Mouse (Mus musculus): ENCODE results near the gene Glod4.

Glod4 gene

GRCm38 (mm10) chr11:76144386-76144785 lies 99.1 kb downstream of the Glod4 start:
- no peak for DNase-seq

- no peak for DNase-seq
These were observed 105.5 kb downstream of the Glod4 start for GRCm38 (mm10) chr11:76137996-76138395.

- no peak for DNase-seq
These were observed 107.7 kb downstream of the Glod4 start for GRCm38 (mm10) chr11:76135641-76136437.

GRCm38 (mm10) chr11:76130859-76131258 lies 112.7 kb downstream of the Glod4 start:
- DNase-seq, result no peak

GRCm38 (mm10) chr11:76125386-76125785 lies 118.1 kb downstream of the Glod4 start:
- DNase-seq, result peak; percentile 55

GRCm38 (mm10) chr11:76123517-76123916 lies 120.0 kb downstream of the Glod4 start:
- DNase-seq, result no peak

GRCm38 (mm10) chr11:76122571-76122970 lies 121.0 kb downstream of the Glod4 start:
- DNase-seq, result no peak

- DNase-seq, result no peak
These were observed 122.4 kb downstream of the Glod4 start for GRCm38 (mm10) chr11:76121086-76121485.

GRCm38 (mm10) chr11:76120407-76120901 lies 123.1 kb downstream of the Glod4 start:
- peak; percentile 23 for DNase-seq

GRCm38 (mm10) chr11:76110416-76110815 lies 133.1 kb downstream of the Glod4 start:
- DNase-seq, result no peak

- no peak for DNase-seq
These were observed 136.7 kb downstream of the Glod4 start for GRCm38 (mm10) chr11:76106551-76107496.

- DNase-seq, result no peak
These were observed 142.4 kb downstream of the Glod4 start for GRCm38 (mm10) chr11:76101154-76101553.

GRCm38 (mm10) chr11:76099193-76099975 lies 144.1 kb downstream of the Glod4 start:
- no peak for DNase-seq

- DNase-seq, result no peak
These were observed 149.9 kb downstream of the Glod4 start for GRCm38 (mm10) chr11:76093610-76094009.

GRCm38 (mm10) chr11:76089776-76090175 lies 153.7 kb downstream of the Glod4 start:
- no peak for DNase-seq

- DNase-seq, result no peak
These were observed 155.0 kb downstream of the Glod4 start for GRCm38 (mm10) chr11:76088506-76088905.

GRCm38 (mm10) chr11:76085898-76086591 lies 157.5 kb downstream of the Glod4 start:
- peak; percentile 50 for DNase-seq

GRCm38 (mm10) chr11:76084943-76085342 lies 158.6 kb downstream of the Glod4 start:
- no peak for DNase-seq

GRCm38 (mm10) chr11:76083941-76084367 lies 159.6 kb downstream of the Glod4 start:
- DNase-seq, result peak; percentile 70

GRCm38 (mm10) chr11:76081048-76081640 lies 162.4 kb downstream of the Glod4 start:
- no peak for DNase-seq

GRCm38 (mm10) chr11:76080293-76080692 lies 163.2 kb downstream of the Glod4 start:
- no peak for DNase-seq

- no peak for DNase-seq
These were observed 166.2 kb downstream of the Glod4 start for GRCm38 (mm10) chr11:76077341-76077740.
